Mouse (Mus musculus): ENCODE measurements at regions not wholly inside any gene's neighbourhood (a gene's known extent, or its start where the extent isn't known, plus 50 kb on each side); places are given as distances from the start of the nearest gene placed in this dataset.

DNA sequence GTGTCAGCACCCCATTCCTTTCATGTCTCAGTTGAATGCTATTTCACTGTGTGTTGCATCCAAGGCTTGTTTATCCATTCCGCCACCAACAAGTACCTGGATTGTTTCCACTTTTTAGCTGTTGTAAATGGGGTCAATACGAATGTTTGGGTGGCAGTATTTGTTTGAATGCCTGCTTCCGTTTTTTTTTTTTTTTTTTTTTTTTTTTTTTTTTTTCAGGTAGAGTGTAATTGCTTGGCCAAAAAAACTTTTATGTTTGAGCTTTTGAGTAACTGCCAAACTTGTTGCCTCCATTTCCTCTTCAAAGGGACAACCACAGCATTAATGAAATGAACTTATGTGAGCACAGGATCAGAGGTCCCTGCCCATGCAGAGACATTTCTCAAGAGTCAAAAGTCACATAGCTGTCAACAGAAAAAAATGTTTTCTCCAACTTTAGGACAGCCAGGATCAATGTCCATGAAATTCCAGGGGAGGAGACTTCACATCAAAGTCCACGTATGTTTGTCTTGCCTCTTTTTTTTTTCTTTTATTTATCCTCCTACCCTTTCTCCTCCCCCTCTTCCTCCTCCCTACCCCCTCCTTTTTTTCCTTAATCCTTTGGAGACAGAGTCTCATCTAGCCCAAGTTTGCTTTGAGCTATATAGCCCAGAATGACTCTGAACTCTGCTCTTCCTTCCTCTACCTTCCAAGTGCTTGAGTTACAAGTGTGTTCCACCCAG lies 56.5 kb upstream of the Ugp2 start:
- TF ChIP-seq CTCF (IDR thresholded peaks at IDR 0.05; ENCODE audit: borderline replicate concordance, control insufficient read depth, extremely low read depth, insufficient read depth, low read length, poor library complexity) (no peak), POLR2A (IDR thresholded peaks at IDR 0.05; ENCODE audit: control insufficient read depth, extremely low read depth, insufficient read depth, low read length, poor library complexity) (no peak)

Data from thymus, adult 2 months (tissue).